Mouse (Mus musculus): ENCODE data around the gene Serpina3m. TPM values are rescaled to one million over a fixed set of nuclear protein-coding genes. Genes with fewer than 3 reads are reported as not detected.

Gene Serpina3m
- polyA plus RNA-seq, 1 experiment from 2014 or later, result not detected

GRCm38 (mm10) chr12:104443716-104444115, 105.4 kb downstream of the Serpina3m start:
- H3K27me3 ChIP-seq (ENCODE audit: low read depth, poor library complexity, severe bottlenecking), result peaks cover 41% of the 10 kb centered on the region
- H3K27ac ChIP-seq, result no peak overlapping the region
- H3K4me3 ChIP-seq, result no peak overlapping the region
- peaks cover 32% of the 10 kb centered on the region for H3K4me1 ChIP-seq
- 91% methylated on average over 11 of the region's 11 CpGs for WGBS
- no peaks in the 10 kb centered on the region for H3K9me3 ChIP-seq (replicated peaks)
- no peak for DNase-seq (ENCODE audit: low spot score)
- no peaks in the 10 kb centered on the region for H3K36me3 ChIP-seq

Other genes starting within 250 kb of the Serpina3m start
- gene Serpina5, start 237.4 kb upstream of the Serpina3m start, polyA plus RNA-seq (2016; fragmentation: Nextera tagmentation; extraction: Ambion mirVana), result not detected in 2 replicates
- gene Serpina3a, start 225.8 kb upstream of the Serpina3m start, polyA plus RNA-seq (2016; fragmentation: Nextera tagmentation; extraction: Ambion mirVana), result not detected in 2 replicates
- not detected in 2 replicates for gene Serpina3b, start 210.5 kb upstream of the Serpina3m start, polyA plus RNA-seq (2016; fragmentation: Nextera tagmentation; extraction: Ambion mirVana)
- 0.09 TPM in 1 of 2 replicates, not detected in the other for gene Serpina3c, start 184.6 kb upstream of the Serpina3m start, polyA plus RNA-seq (2016; fragmentation: Nextera tagmentation; extraction: Ambion mirVana)
- gene Serpina3f, start 123.9 kb upstream of the Serpina3m start, polyA plus RNA-seq (2016; fragmentation: Nextera tagmentation; extraction: Ambion mirVana), result not detected in 2 replicates
- 0.13 TPM in 1 of 2 replicates, not detected in the other for gene Serpina3g, start 102.2 kb upstream of the Serpina3m start, polyA plus RNA-seq (2016; fragmentation: Nextera tagmentation; extraction: Ambion mirVana)
- gene Serpina3i, start 75.4 kb upstream of the Serpina3m start, polyA plus RNA-seq (2016; fragmentation: Nextera tagmentation; extraction: Ambion mirVana), result 0.14 and 0.39 TPM in 2 replicates
- not detected in 2 replicates for gene Serpina3j, start 23.9 kb upstream of the Serpina3m start, polyA plus RNA-seq (2016; fragmentation: Nextera tagmentation; extraction: Ambion mirVana)
- not detected in 2 replicates for gene Serpina3k, start within 50 bp of the Serpina3m start, polyA plus RNA-seq (2016; fragmentation: Nextera tagmentation; extraction: Ambion mirVana)
- not detected in 2 replicates for gene Serpina3n, start 68.2 kb downstream of the Serpina3m start, polyA plus RNA-seq (2016; fragmentation: Nextera tagmentation; extraction: Ambion mirVana)
- gene Gsc, start 134.8 kb downstream of the Serpina3m start, polyA plus RNA-seq (2016; fragmentation: Nextera tagmentation; extraction: Ambion mirVana), result 20.1 and 34.2 TPM in 2 replicates